Mouse (Mus musculus) embryo, embryonic 10.5 days (tissue): Measurements from ENCODE around the gene Lmna.

Experiments used
- DNase-seq: peaks from one replicate; pipeline ENCODE4 v3.0.0-alpha.2; 2015; ENCODE audit warnings: low spot score

The Lmna gene

GRCm38 (mm10) chr3:88470943-88471479, 38.7 kb downstream of the Lmna start:
- DNase-seq: peak; percentile 27

- no peak for DNase-seq
Measured at GRCm38 (mm10) chr3:88469466-88469865, 40.3 kb downstream of the Lmna start.

- peak; percentile 96 for DNase-seq
Measured at GRCm38 (mm10) chr3:88467116-88467824, 42.5 kb downstream of the Lmna start.

- DNase-seq: no peak
Measured at GRCm38 (mm10) chr3:88465127-88465526, 44.6 kb downstream of the Lmna start.

GRCm38 (mm10) chr3:88464425-88464824, 45.3 kb downstream of the Lmna start:
- DNase-seq: no peak

- DNase-seq: no peak
Measured at GRCm38 (mm10) chr3:88460983-88461696, 48.6 kb downstream of the Lmna start, which contains the start of gene Sema4a. Gene Sema4a (minus strand): TSS chr3:88461182.

GRCm38 (mm10) chr3:88460029-88460428, 49.7 kb downstream of the Lmna start:
- no peak for DNase-seq

GRCm38 (mm10) chr3:88458778-88459219, 51.0 kb downstream of the Lmna start:
- peak; percentile 50 for DNase-seq

GRCm38 (mm10) chr3:88456746-88457532, 52.8 kb downstream of the Lmna start:
- no peak for DNase-seq

- no peak for DNase-seq
Measured at GRCm38 (mm10) chr3:88456313-88456712, 53.4 kb downstream of the Lmna start.

GRCm38 (mm10) chr3:88455588-88456264, 54.0 kb downstream of the Lmna start:
- DNase-seq: no peak

GRCm38 (mm10) chr3:88454762-88455587, 54.8 kb downstream of the Lmna start:
- no peak for DNase-seq

GRCm38 (mm10) chr3:88453986-88454385, 55.8 kb downstream of the Lmna start:
- DNase-seq: no peak

GRCm38 (mm10) chr3:88453369-88453768, 56.4 kb downstream of the Lmna start:
- DNase-seq: no peak

- no peak for DNase-seq
Measured at GRCm38 (mm10) chr3:88452716-88453115, 57.0 kb downstream of the Lmna start.

- DNase-seq: no peak
Measured at GRCm38 (mm10) chr3:88452246-88452645, 57.5 kb downstream of the Lmna start.

- no peak for DNase-seq
Measured at GRCm38 (mm10) chr3:88450379-88451131, 59.2 kb downstream of the Lmna start.

GRCm38 (mm10) chr3:88449395-88450023, 60.2 kb downstream of the Lmna start:
- peak; percentile 76 for DNase-seq

GRCm38 (mm10) chr3:88448443-88448842, 61.3 kb downstream of the Lmna start:
- DNase-seq: no peak
